Mouse (Mus musculus) liver, adult 2 months (tissue): Measurements from ENCODE around the gene Hira.
"Not testable (repeated sequence)": the region's sequence is repeated elsewhere in the genome, so short reads cannot be mapped to it uniquely, and the experiment has no call there.

Experiments used
- CTCF ChIP-seq: fragments of 200-500 bp; IDR thresholded peaks from 2 replicates; pipeline ENCODE4 v1.5.1; 2011; ENCODE audit warnings: low read depth, low read length, control low read depth
- POLR2A ChIP-seq: fragments of 200-500 bp; IDR thresholded peaks from 2 replicates; pipeline ENCODE4 v1.6.1; 2011; ENCODE audit warnings: low read length, control low read depth; ENCODE audit not compliant: insufficient read depth; ENCODE audit errors: extremely low read depth

- TF ChIP-seq CTCF, result peak; percentile 60
- not testable (repeated sequence) for TF ChIP-seq POLR2A
Observed at GRCm38 (mm10) chr16:19002610-19003389, 126.0 kb downstream of the Hira start.
